Mouse (Mus musculus): ENCODE data around the gene Lpcat2. TPM values are rescaled to one million over a fixed set of nuclear protein-coding genes. Genes with fewer than 3 reads are reported as not detected.
"Not testable (repeated sequence)": the region's sequence is repeated elsewhere in the genome, so short reads cannot be mapped to it uniquely, and the experiment has no call there.

Gene Lpcat2
- polyA plus RNA-seq, 1 experiment from 2014 or later, result 5.6 TPM

GRCm38 (mm10) chr8:92870281-92870680, 15.1 kb downstream of the Lpcat2 start:
- 62% methylated on average over 7 of the region's 7 CpGs for WGBS
- no peaks in the 10 kb centered on the region for H3K36me3 ChIP-seq (ENCODE audit: control insufficient read depth, insufficient read depth)
- no peak overlapping the region for H3K9ac ChIP-seq (ENCODE audit: low read length)
- H3K4me2 ChIP-seq (ENCODE audit: low read depth, low read length), result no peak overlapping the region
- no peak for ATAC-seq (replicated peaks; ENCODE audit: extremely low read depth, insufficient read depth, low FRiP score)
- no peak overlapping the region for H3K27ac ChIP-seq (ENCODE audit: low read length)
- H3K4me1 ChIP-seq (ENCODE audit: control insufficient read depth, insufficient read depth, low read length), result no peaks in the 10 kb centered on the region
- H3K27me3 ChIP-seq (ENCODE audit: control insufficient read depth, insufficient read depth, low read length), result no peaks in the 10 kb centered on the region
- H3K9me3 ChIP-seq (replicated peaks; ENCODE audit: control insufficient read depth, low read length), result no peaks in the 10 kb centered on the region
- H3K4me3 ChIP-seq (ENCODE audit: low read length), result no peak overlapping the region

GRCm38 (mm10) chr8:92872063-92872759, 17.1 kb downstream of the Lpcat2 start:
- no peak overlapping the region for H3K4me2 ChIP-seq (ENCODE audit: low read depth, low read length)
- H3K9me3 ChIP-seq (replicated peaks; ENCODE audit: control insufficient read depth, low read length), result no peaks in the 10 kb centered on the region
- H3K27ac ChIP-seq (ENCODE audit: low read length), result no peak overlapping the region
- ATAC-seq (replicated peaks; ENCODE audit: extremely low read depth, insufficient read depth, low FRiP score), result no peak
- no peak overlapping the region for H3K9ac ChIP-seq (ENCODE audit: low read length)
- no peak overlapping the region for H3K4me3 ChIP-seq (ENCODE audit: low read length)
- no peaks in the 10 kb centered on the region for H3K36me3 ChIP-seq (ENCODE audit: control insufficient read depth, insufficient read depth)
- 66% methylated on average over 10 of the region's 10 CpGs for WGBS
- no peaks in the 10 kb centered on the region for H3K27me3 ChIP-seq (ENCODE audit: control insufficient read depth, insufficient read depth, low read length)
- no peaks in the 10 kb centered on the region for H3K4me1 ChIP-seq (ENCODE audit: control insufficient read depth, insufficient read depth, low read length)

GRCm38 (mm10) chr8:92875795-92876194, 20.7 kb downstream of the Lpcat2 start:
- H3K9ac ChIP-seq (ENCODE audit: low read length), result no peak overlapping the region
- no peaks in the 10 kb centered on the region for H3K4me1 ChIP-seq (ENCODE audit: control insufficient read depth, insufficient read depth, low read length)
- no peak overlapping the region for H3K27ac ChIP-seq (ENCODE audit: low read length)
- H3K4me2 ChIP-seq (ENCODE audit: low read depth, low read length), result no peak overlapping the region
- peaks cover 5% of the 10 kb centered on the region; the same call in 1 of the 2 replicates for H3K9me3 ChIP-seq (replicated peaks; ENCODE audit: control insufficient read depth, low read length)
- no peaks in the 10 kb centered on the region for H3K27me3 ChIP-seq (ENCODE audit: control insufficient read depth, insufficient read depth, low read length)
- peaks cover 7% of the 10 kb centered on the region for H3K36me3 ChIP-seq (ENCODE audit: control insufficient read depth, insufficient read depth)
- H3K4me3 ChIP-seq (ENCODE audit: low read length), result no peak overlapping the region
- WGBS, result 77% methylated on average over 10 of the region's 10 CpGs
- no peak for ATAC-seq (replicated peaks; ENCODE audit: extremely low read depth, insufficient read depth, low FRiP score)

- ATAC-seq (replicated peaks; ENCODE audit: extremely low read depth, insufficient read depth, low FRiP score), result no peak
- H3K9ac ChIP-seq (ENCODE audit: low read length), result no peak overlapping the region
- WGBS, result 52% methylated on average over 4 of the region's 4 CpGs
- H3K4me1 ChIP-seq (ENCODE audit: control insufficient read depth, insufficient read depth, low read length), result no peaks in the 10 kb centered on the region
- peaks cover 5% of the 10 kb centered on the region; the same call in 1 of the 2 replicates for H3K9me3 ChIP-seq (replicated peaks; ENCODE audit: control insufficient read depth, low read length)
- no peak overlapping the region for H3K4me3 ChIP-seq (ENCODE audit: low read length)
- no peak overlapping the region for H3K27ac ChIP-seq (ENCODE audit: low read length)
- peaks cover 7% of the 10 kb centered on the region for H3K36me3 ChIP-seq (ENCODE audit: control insufficient read depth, insufficient read depth)
- no peak overlapping the region for H3K4me2 ChIP-seq (ENCODE audit: low read depth, low read length)
- H3K27me3 ChIP-seq (ENCODE audit: control insufficient read depth, insufficient read depth, low read length), result no peaks in the 10 kb centered on the region
Measured at GRCm38 (mm10) chr8:92881247-92881646, 26.1 kb downstream of the Lpcat2 start.

- ATAC-seq (replicated peaks; ENCODE audit: extremely low read depth, insufficient read depth, low FRiP score), result no peak
- Histone ChIP-seq H3K4me2 (ENCODE audit: low read depth, low read length) (no peak overlapping the region), H3K4me1 (ENCODE audit: control insufficient read depth, insufficient read depth, low read length) (no peaks in the 10 kb centered on the region), H3K36me3 (ENCODE audit: control insufficient read depth, insufficient read depth) (peaks cover 7% of the 10 kb centered on the region), H3K27ac (ENCODE audit: low read length) (no peak overlapping the region), H3K9ac (ENCODE audit: low read length) (no peak overlapping the region), H3K4me3 (ENCODE audit: low read length) (no peak overlapping the region), H3K9me3 (replicated peaks; ENCODE audit: control insufficient read depth, low read length) (peaks cover 5% of the 10 kb centered on the region; the same call in 1 of the 2 replicates), H3K27me3 (ENCODE audit: control insufficient read depth, insufficient read depth, low read length) (no peaks in the 10 kb centered on the region)
- 62% methylated on average over 2 of the region's 2 CpGs for WGBS
Measured at GRCm38 (mm10) chr8:92883771-92884170, 28.6 kb downstream of the Lpcat2 start.

- ATAC-seq (replicated peaks; ENCODE audit: extremely low read depth, insufficient read depth, low FRiP score); H3K4me1 ChIP-seq (ENCODE audit: control insufficient read depth, insufficient read depth, low read length); H3K4me3 ChIP-seq (ENCODE audit: low read length); H3K4me2 ChIP-seq (ENCODE audit: low read depth, low read length); H3K9me3 ChIP-seq (replicated peaks; ENCODE audit: control insufficient read depth, low read length); H3K27ac ChIP-seq (ENCODE audit: low read length); H3K9ac ChIP-seq (ENCODE audit: low read length); H3K36me3 ChIP-seq (ENCODE audit: control insufficient read depth, insufficient read depth); H3K27me3 ChIP-seq (ENCODE audit: control insufficient read depth, insufficient read depth, low read length): not testable (repeated sequence)
- WGBS, result 62% methylated on average over 3 of the region's 3 CpGs
Measured at GRCm38 (mm10) chr8:92892216-92892615, 37.1 kb downstream of the Lpcat2 start.

- no peak overlapping the region for H3K4me2 ChIP-seq (ENCODE audit: low read depth, low read length)
- H3K4me3 ChIP-seq (ENCODE audit: low read length), result no peak overlapping the region
- no peak for ATAC-seq (replicated peaks; ENCODE audit: extremely low read depth, insufficient read depth, low FRiP score)
- H3K9me3 ChIP-seq (replicated peaks; ENCODE audit: control insufficient read depth, low read length), result no peaks in the 10 kb centered on the region
- no peak overlapping the region for H3K27ac ChIP-seq (ENCODE audit: low read length)
- H3K27me3 ChIP-seq (ENCODE audit: control insufficient read depth, insufficient read depth, low read length), result no peaks in the 10 kb centered on the region
- H3K36me3 ChIP-seq (ENCODE audit: control insufficient read depth, insufficient read depth), result no peaks in the 10 kb centered on the region
- 83% methylated on average over 2 of the region's 2 CpGs for WGBS
- H3K4me1 ChIP-seq (ENCODE audit: control insufficient read depth, insufficient read depth, low read length), result no peaks in the 10 kb centered on the region
- no peak overlapping the region for H3K9ac ChIP-seq (ENCODE audit: low read length)
Measured at GRCm38 (mm10) chr8:92893870-92894269, 38.7 kb downstream of the Lpcat2 start.

- H3K9me3 ChIP-seq (replicated peaks; ENCODE audit: control insufficient read depth, low read length), result no peaks in the 10 kb centered on the region
- 87% methylated on average over 7 of the region's 7 CpGs for WGBS
- no peak overlapping the region for H3K9ac ChIP-seq (ENCODE audit: low read length)
- H3K4me3 ChIP-seq (ENCODE audit: low read length), result no peak overlapping the region
- ATAC-seq (replicated peaks; ENCODE audit: extremely low read depth, insufficient read depth, low FRiP score), result no peak
- no peaks in the 10 kb centered on the region for H3K4me1 ChIP-seq (ENCODE audit: control insufficient read depth, insufficient read depth, low read length)
- no peaks in the 10 kb centered on the region for H3K36me3 ChIP-seq (ENCODE audit: control insufficient read depth, insufficient read depth)
- H3K27me3 ChIP-seq (ENCODE audit: control insufficient read depth, insufficient read depth, low read length), result no peaks in the 10 kb centered on the region
- H3K4me2 ChIP-seq (ENCODE audit: low read depth, low read length), result no peak overlapping the region
- no peak overlapping the region for H3K27ac ChIP-seq (ENCODE audit: low read length)
Measured at GRCm38 (mm10) chr8:92895053-92895452, 39.9 kb downstream of the Lpcat2 start.

GRCm38 (mm10) chr8:92896056-92896455, 40.9 kb downstream of the Lpcat2 start:
- Histone ChIP-seq H3K9me3 (replicated peaks; ENCODE audit: control insufficient read depth, low read length) (no peaks in the 10 kb centered on the region), H3K4me3 (ENCODE audit: low read length) (no peak overlapping the region), H3K27me3 (ENCODE audit: control insufficient read depth, insufficient read depth, low read length) (no peaks in the 10 kb centered on the region), H3K27ac (ENCODE audit: low read length) (peak overlapping the region; percentile 51; the same call in 1 of the 2 replicates), H3K36me3 (ENCODE audit: control insufficient read depth, insufficient read depth) (no peaks in the 10 kb centered on the region), H3K4me2 (ENCODE audit: low read depth, low read length) (no peak overlapping the region), H3K9ac (ENCODE audit: low read length) (no peak overlapping the region), H3K4me1 (ENCODE audit: control insufficient read depth, insufficient read depth, low read length) (no peaks in the 10 kb centered on the region)
- WGBS, result 26% methylated on average over 1 of the region's 1 CpGs
- ATAC-seq (replicated peaks; ENCODE audit: extremely low read depth, insufficient read depth, low FRiP score), result no peak
